Mouse (Mus musculus): ENCODE measurements at regions not wholly inside any gene's neighbourhood (a gene's known extent, or its start where the extent isn't known, plus 50 kb on each side); places are given as distances from the start of the nearest gene placed in this dataset.

- ATAC-seq (replicated peaks; ENCODE audit: low FRiP score, poor library complexity, severe bottlenecking): no peak
Observed at GRCm38 (mm10) chrX:12294452-12294851, 134.3 kb upstream of the Bcor start.

GRCm38 (mm10) chrX:12294941-12295340 lies 134.8 kb upstream of the Bcor start:
- no peak for ATAC-seq (replicated peaks; ENCODE audit: low FRiP score, poor library complexity, severe bottlenecking)

GRCm38 (mm10) chrX:12296264-12297053 lies 136.3 kb upstream of the Bcor start:
- ATAC-seq (replicated peaks; ENCODE audit: low FRiP score, poor library complexity, severe bottlenecking): peak; percentile 94

- no peak for ATAC-seq (replicated peaks; ENCODE audit: low FRiP score, poor library complexity, severe bottlenecking)
Observed at GRCm38 (mm10) chrX:12298609-12299008, 138.5 kb upstream of the Bcor start.

GRCm38 (mm10) chrX:12299236-12299635 lies 139.1 kb upstream of the Bcor start:
- no peak for ATAC-seq (replicated peaks; ENCODE audit: low FRiP score, poor library complexity, severe bottlenecking)

- ATAC-seq (replicated peaks; ENCODE audit: low FRiP score, poor library complexity, severe bottlenecking): no peak
Observed at GRCm38 (mm10) chrX:12304678-12305077, 144.5 kb upstream of the Bcor start.

GRCm38 (mm10) chrX:12306940-12307339 lies 146.8 kb upstream of the Bcor start:
- no peak for ATAC-seq (replicated peaks; ENCODE audit: low FRiP score, poor library complexity, severe bottlenecking)

GRCm38 (mm10) chrX:12312534-12312933 lies 152.4 kb upstream of the Bcor start:
- peak; percentile 94 for ATAC-seq (replicated peaks; ENCODE audit: low FRiP score, poor library complexity, severe bottlenecking)

- no peak for ATAC-seq (replicated peaks; ENCODE audit: low FRiP score, poor library complexity, severe bottlenecking)
Observed at GRCm38 (mm10) chrX:12315658-12316057, 155.5 kb upstream of the Bcor start.

GRCm38 (mm10) chrX:12317488-12317887 lies 157.3 kb upstream of the Bcor start:
- ATAC-seq (replicated peaks; ENCODE audit: low FRiP score, poor library complexity, severe bottlenecking): peak; percentile 45

- ATAC-seq (replicated peaks; ENCODE audit: low FRiP score, poor library complexity, severe bottlenecking): peak; percentile 75
Observed at GRCm38 (mm10) chrX:12318848-12319651, 158.9 kb upstream of the Bcor start.

- no peak for ATAC-seq (replicated peaks; ENCODE audit: low FRiP score, poor library complexity, severe bottlenecking)
Observed at GRCm38 (mm10) chrX:12322453-12322852, 162.3 kb upstream of the Bcor start.

GRCm38 (mm10) chrX:12323268-12323667 lies 163.1 kb upstream of the Bcor start:
- ATAC-seq (replicated peaks; ENCODE audit: low FRiP score, poor library complexity, severe bottlenecking): no peak

GRCm38 (mm10) chrX:12323812-12324211 lies 163.7 kb upstream of the Bcor start:
- no peak for ATAC-seq (replicated peaks; ENCODE audit: low FRiP score, poor library complexity, severe bottlenecking)

- no peak for ATAC-seq (replicated peaks; ENCODE audit: low FRiP score, poor library complexity, severe bottlenecking)
Observed at GRCm38 (mm10) chrX:12327464-12327863, 167.3 kb upstream of the Bcor start.

GRCm38 (mm10) chrX:12340561-12340960 lies 180.4 kb upstream of the Bcor start:
- no peak for ATAC-seq (replicated peaks; ENCODE audit: low FRiP score, poor library complexity, severe bottlenecking)

- ATAC-seq (replicated peaks; ENCODE audit: low FRiP score, poor library complexity, severe bottlenecking): no peak
Observed at GRCm38 (mm10) chrX:12341356-12341965, 181.3 kb upstream of the Bcor start.

GRCm38 (mm10) chrX:12344805-12345555 lies 184.8 kb upstream of the Bcor start:
- no peak for ATAC-seq (replicated peaks; ENCODE audit: low FRiP score, poor library complexity, severe bottlenecking)

GRCm38 (mm10) chrX:12346856-12347255 lies 186.7 kb upstream of the Bcor start:
- no peak for ATAC-seq (replicated peaks; ENCODE audit: low FRiP score, poor library complexity, severe bottlenecking)

GRCm38 (mm10) chrX:12348117-12348516 lies 188.0 kb upstream of the Bcor start:
- peak; percentile 92 for ATAC-seq (replicated peaks; ENCODE audit: low FRiP score, poor library complexity, severe bottlenecking)

Data from erythroblast, adult 5-6 weeks (primary cell).